8 mouse cellular contexts compared by ENCODE assay signal in the genomic region with DNA sequence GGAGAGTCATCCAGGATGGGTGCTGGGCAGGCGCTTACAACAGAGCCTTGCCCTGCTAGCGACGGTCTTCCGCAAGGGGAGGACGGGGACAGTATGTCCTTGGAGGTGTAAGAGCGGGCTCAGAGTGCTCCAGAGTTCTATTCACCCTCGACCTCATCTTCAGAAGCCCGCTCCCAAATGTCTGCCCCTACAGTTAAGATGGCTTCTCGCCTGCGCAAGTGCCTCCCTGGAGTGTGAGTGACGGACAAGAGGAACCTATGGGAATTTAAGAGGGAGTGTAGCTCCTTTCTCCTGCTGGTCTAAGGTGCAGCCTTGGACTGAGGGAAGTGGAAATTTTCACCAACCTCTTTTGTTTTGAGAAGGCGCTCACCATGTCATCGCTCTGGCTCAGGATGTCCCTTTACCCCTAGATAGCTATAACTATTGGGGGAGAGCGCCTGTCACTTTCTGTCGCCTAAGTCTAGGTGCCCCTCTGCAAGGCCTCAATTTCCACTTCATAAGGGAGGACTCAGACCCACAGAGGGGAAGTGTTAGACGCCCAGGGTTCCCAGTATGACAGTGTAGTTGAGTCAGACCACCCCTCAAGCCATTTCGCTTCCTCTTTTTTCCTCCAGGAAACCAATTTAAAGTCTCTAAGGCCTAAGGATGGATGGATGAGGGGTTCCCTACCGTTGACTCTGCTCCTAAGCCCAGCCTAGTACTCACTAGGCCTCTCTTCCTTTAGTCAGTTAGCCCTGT. TPM values are rescaled to one million over a fixed set of nuclear protein-coding genes. Genes with fewer than 3 reads are reported as not detected.
DNase-seq lines count a peak whose midpoint lies in the region; ATAC-seq and TF ChIP-seq lines count a peak whose summit lies in the region.

A gene (minus strand): TSS at position 212 of the 738 bp plus-strand sequence.

- H3K27ac ChIP-seq in lung, embryonic 16.5 days (ENCODE audit: low read length) = peak within 1 kb of the TSS; percentile 45
- peak within 1 kb of the TSS; percentile 74 for H3K27ac ChIP-seq in brown adipose tissue, adult 24 weeks (replicated peaks; ENCODE audit: low read depth, low read length)
- H3K27ac ChIP-seq in heart, postnatal 0 days (ENCODE audit: low read depth) = peak within 1 kb of the TSS; percentile 4
- H3K27ac ChIP-seq in limb, embryonic 10.5 days = peak within 1 kb of the TSS; percentile 92

- peak within 1 kb of the TSS; percentile 78 for H3K9ac ChIP-seq in lung, embryonic 16.5 days (ENCODE audit: low read length)
- H3K9ac ChIP-seq in heart, postnatal 0 days (replicated peaks; ENCODE audit: low read depth, low read length) = peak within 1 kb of the TSS; percentile 55

- peak within 1 kb of the TSS; percentile 65 for H3K4me3 ChIP-seq in lung, embryonic 16.5 days (ENCODE audit: low read length)
- H3K4me3 ChIP-seq in brown adipose tissue, adult 24 weeks (ENCODE audit: insufficient read depth, low read depth, low read length) = peak within 1 kb of the TSS; percentile 83
- H3K4me3 ChIP-seq in heart, postnatal 0 days (ENCODE audit: low read depth, low read length) = peak within 1 kb of the TSS; percentile 61
- peak within 1 kb of the TSS; percentile 81 for H3K4me3 ChIP-seq in limb, embryonic 10.5 days

- H3K4me1 ChIP-seq in lung, embryonic 16.5 days (replicated peaks; ENCODE audit: control insufficient read depth, insufficient read depth, low read length) = peaks cover 28% of the 10 kb centered on the region
- peaks cover 25% of the 10 kb centered on the region for H3K4me1 ChIP-seq in brown adipose tissue, adult 24 weeks (ENCODE audit: control insufficient read depth, insufficient read depth, insufficient read length, low read length)
- peaks cover 23% of the 10 kb centered on the region for H3K4me1 ChIP-seq in heart, postnatal 0 days (ENCODE audit: control insufficient read depth, insufficient read depth)
- H3K4me1 ChIP-seq in limb, embryonic 10.5 days = peaks cover 59% of the 10 kb centered on the region

- peak within 1 kb of the TSS; percentile 78 for H3K4me2 ChIP-seq in lung, embryonic 16.5 days (ENCODE audit: low read depth, low read length)
- H3K4me2 ChIP-seq in heart, postnatal 0 days (ENCODE audit: low read depth, low read length) = peak within 1 kb of the TSS; percentile 61

- H3K36me3 ChIP-seq in lung, embryonic 16.5 days (ENCODE audit: control insufficient read depth, insufficient read depth, low read length) = peaks cover 15% of the 10 kb centered on the region
- H3K36me3 ChIP-seq in heart, postnatal 0 days (replicated peaks; ENCODE audit: control insufficient read depth, insufficient read depth, low read length) = 0 out of 2 replicates have a peak, but pooled peaks cover 10% of the 10 kb centered on the region
- H3K36me3 ChIP-seq in limb, embryonic 10.5 days = peaks cover 37% of the 10 kb centered on the region

- H3K27me3 ChIP-seq in lung, embryonic 16.5 days (ENCODE audit: control insufficient read depth, insufficient read depth, low read depth, low read length) = no peaks in the 10 kb centered on the region
- H3K27me3 ChIP-seq in heart, postnatal 0 days (ENCODE audit: control insufficient read depth, insufficient read depth, low read length) = no peaks in the 10 kb centered on the region
- H3K27me3 ChIP-seq in limb, embryonic 10.5 days (ENCODE audit: low read depth, poor library complexity, severe bottlenecking) = no peaks in the 10 kb centered on the region

- WGBS in lung, embryonic 16.5 days = 45% methylated on average over 18 of the region's 18 CpGs
- 46% methylated on average over 18 of the region's 18 CpGs for WGBS in heart, postnatal 0 days
- WGBS in limb, embryonic 10.5 days = 41% methylated on average over 18 of the region's 18 CpGs

- TF ChIP-seq EP300 in heart, postnatal 0 days (IDR thresholded peaks at IDR 0.05; ENCODE audit: low read depth) = no peak

- no peak for DNase-seq in lung, postnatal 14 days
- no peak for DNase-seq in heart, postnatal 0 days (ENCODE audit: low spot score)
- DNase-seq in limb, embryonic 10.5 days (ENCODE audit: low spot score) = no peak
- no peak for DNase-seq in yolk sac, embryonic 10.5 days (ENCODE audit: low spot score)
- DNase-seq in ovary, postnatal 36 days (ENCODE audit: low spot score) = no peak

- TF ChIP-seq CTCF in heart, postnatal 0 days (IDR thresholded peaks at IDR 0.05; ENCODE audit: low read depth) = no peak

- ATAC-seq in lung, embryonic 16.5 days (ENCODE audit: low read depth) = peak; percentile 6; the same call in 1 of the 2 replicates
- no peak for ATAC-seq in heart, postnatal 0 days (ENCODE audit: insufficient read depth, low read depth)
- ATAC-seq in neutrophil, adult 5-6 weeks (ENCODE audit: extremely low read depth, insufficient number of reproducible peaks, low FRiP score, poor library complexity, severe bottlenecking) = no peak

- no peaks in the 10 kb centered on the region for H3K9me3 ChIP-seq in lung, embryonic 16.5 days (ENCODE audit: control insufficient read depth, low read length)
- H3K9me3 ChIP-seq in heart, postnatal 0 days (replicated peaks; ENCODE audit: control insufficient read depth, low read length) = no peaks in the 10 kb centered on the region
- H3K9me3 ChIP-seq in limb, embryonic 10.5 days (replicated peaks) = no peaks in the 10 kb centered on the region

RNA-seq across cellular contexts. Expression of the gene that starts here (rescaled TPM):
- 53.1 and 56.7 TPM in 2 replicates for polyA plus RNA-seq in lung, embryonic 16.5 days (2015; fragmentation: Nextera tagmentation; extraction: Ambion mirVana)
- polyA plus RNA-seq in brown adipose tissue, adult 24 weeks (2012; ENCODE audit: insufficient read depth, insufficient read length, missing spikeins) = 104 and 137 TPM in 2 replicates
- 7.5 and 22.8 TPM in 2 replicates for total RNA-seq in heart, postnatal 0 days (2014; rRNA removed; ENCODE audit: low replicate concordance)
- 13.1 and 15.1 TPM in 2 replicates for polyA plus RNA-seq in heart, postnatal 0 days (2015; fragmentation: Nextera tagmentation; extraction: Ambion mirVana)
- polyA plus RNA-seq in limb, embryonic 10.5 days (2016; fragmentation: Nextera tagmentation; extraction: Ambion mirVana) = 53.1 and 57.5 TPM in 2 replicates
- total RNA-seq in neutrophil, adult 5-6 weeks (2017) = 48.0 and 59.0 TPM in 2 replicates

Comparison
In these comparisons a context has a peak if more than half of its experiments do, and no peak if none do; other contexts are left out.
1. H3K27ac ChIP-seq: peak in every context shown above with its lines; median percentile 92 in limb, embryonic 10.5 days; 74 in brown adipose tissue, adult 24 weeks; 45 in lung, embryonic 16.5 days; 4 in heart, postnatal 0 days.